22 mouse cellular contexts compared by ENCODE assay signal in genomic region chr5:107834287-107834686, GRCm38 (mm10). TPM values are rescaled to one million over a fixed set of nuclear protein-coding genes. Genes with fewer than 3 reads are reported as not detected.
"Had no signal": no experiment of that assay in that cellular context is flagged by ENCODE, and none has a peak within 500 bp of the region (broad histone marks: within the 10 kb centered on the region; RNA-seq: fewer than 3 reads in every experiment).

No protein-coding gene starts in this region.

- H3K4me3 ChIP-seq: left cerebral cortex, adult 2 months; liver, embryonic 13.5 days; megakaryocyte, embryonic 14.5 days; midbrain, embryonic 10.5 days; midbrain, embryonic 13.5 days; myocyte; neural tube, embryonic 13.5 days had no signal

- H3K9me3 ChIP-seq: liver, embryonic 13.5 days had no signal

- H3K27me3 ChIP-seq: liver, embryonic 13.5 days; midbrain, embryonic 13.5 days; neural tube, embryonic 13.5 days had no signal

- DNase-seq: kidney, adult 18-20 months; kidney, adult 9 months; kidney, postnatal 10 days; kidney, postnatal 36 days; layer of hippocampus, postnatal 36 days; liver, embryonic 13.5 days; retina, postnatal 1 day; right cerebral cortex, postnatal 25 days; spleen, adult 18-20 months; thymus, adult 2 months; thymus, postnatal 14 days; thymus, postnatal 4 days had no signal

- H3K4me1 ChIP-seq: midbrain, embryonic 10.5 days; midbrain, embryonic 13.5 days; neural tube, embryonic 13.5 days had no signal

- H3K4me2 ChIP-seq: liver, embryonic 13.5 days; midbrain, embryonic 13.5 days; neural tube, embryonic 13.5 days had no signal

- H3K27ac ChIP-seq: left cerebral cortex, adult 2 months; liver, embryonic 13.5 days; midbrain, embryonic 10.5 days; midbrain, embryonic 13.5 days; neural tube, embryonic 13.5 days had no signal

- H3K9ac ChIP-seq: liver, embryonic 13.5 days; midbrain, embryonic 13.5 days; neural tube, embryonic 13.5 days had no signal

- ATAC-seq: inflammation-experienced regulatory T-cells, adult 6 months; intestine, embryonic 16.5 days; midbrain, embryonic 13.5 days; midbrain, embryonic 16.5 days had no signal

RNA-seq across cellular contexts. Expression of gene Ube2d2b, which starts 4.4 kb away (rescaled TPM):
- polyA plus RNA-seq: inflammation-experienced regulatory T-cells, adult 6 months; limb, embryonic 14.5 days; neural tube, embryonic 13.5 days had no signal
